Mouse (Mus musculus) right cerebral cortex, postnatal 10 days (tissue): Measurements from ENCODE around the gene Dhdh.
A peak's percentile ranks its signal among the peaks of the same experiment; 100 is the strongest.

ENCODE experiments used
- DNase-seq, 2 experiments: peaks; one replicate each; pipeline ENCODE4 v3.0.0; 2021; ENCODE audit warnings: low spot score in 2 of 2

Gene Dhdh

DNA sequence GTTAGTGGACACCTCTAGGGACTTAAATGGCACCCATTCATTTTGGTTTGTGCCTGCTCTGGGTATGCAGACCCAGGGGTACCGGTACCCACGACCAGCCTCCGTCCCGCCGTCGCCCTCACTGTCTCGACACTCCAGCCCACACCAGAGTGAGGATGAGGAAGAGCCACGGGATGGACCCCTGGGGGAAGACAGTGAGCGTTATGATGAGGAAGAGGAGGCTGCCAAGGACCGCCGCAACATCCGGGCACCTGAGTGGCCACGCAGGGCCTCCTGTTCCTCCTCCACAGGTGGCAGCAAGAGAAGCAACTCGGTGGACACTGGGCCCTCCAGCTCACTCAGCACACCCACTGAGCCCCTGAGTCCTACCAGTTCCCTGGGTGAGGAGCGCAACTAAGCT lies 33.6 kb downstream of the Dhdh start:
- no peak for DNase-seq

DNA sequence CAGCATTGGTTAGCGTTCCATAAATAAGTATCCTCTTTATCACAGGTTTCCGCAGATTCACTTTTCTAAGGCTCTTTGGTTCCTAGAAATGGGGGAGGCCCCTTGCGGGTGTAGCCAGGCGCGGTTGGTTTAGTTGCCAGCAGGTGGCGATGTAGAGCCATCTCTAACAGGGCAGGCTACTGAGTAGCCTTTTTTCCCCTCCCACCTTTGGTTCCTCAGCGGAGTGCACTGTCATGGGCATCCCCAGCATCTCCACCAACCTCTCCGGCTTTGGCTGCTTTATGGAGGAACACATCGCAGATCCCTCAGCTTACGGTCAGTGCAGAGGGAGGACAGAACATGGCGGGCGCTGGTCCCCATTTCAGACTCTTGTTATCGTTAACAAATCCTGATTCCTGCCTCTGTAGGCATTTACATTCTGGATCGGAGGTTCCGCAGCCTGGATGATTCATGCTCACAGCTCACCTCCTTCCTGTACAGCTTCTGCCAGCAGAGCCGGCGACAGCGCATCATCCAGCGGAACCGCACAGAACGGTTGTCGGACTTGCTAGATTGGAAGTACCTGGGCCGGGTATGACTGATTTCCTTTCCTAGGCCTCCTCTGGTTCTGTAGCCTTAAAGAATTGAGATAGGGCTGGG lies 37.1 kb downstream of the Dhdh start:
- peak; percentile 86 to 89 for DNase-seq

DNA sequence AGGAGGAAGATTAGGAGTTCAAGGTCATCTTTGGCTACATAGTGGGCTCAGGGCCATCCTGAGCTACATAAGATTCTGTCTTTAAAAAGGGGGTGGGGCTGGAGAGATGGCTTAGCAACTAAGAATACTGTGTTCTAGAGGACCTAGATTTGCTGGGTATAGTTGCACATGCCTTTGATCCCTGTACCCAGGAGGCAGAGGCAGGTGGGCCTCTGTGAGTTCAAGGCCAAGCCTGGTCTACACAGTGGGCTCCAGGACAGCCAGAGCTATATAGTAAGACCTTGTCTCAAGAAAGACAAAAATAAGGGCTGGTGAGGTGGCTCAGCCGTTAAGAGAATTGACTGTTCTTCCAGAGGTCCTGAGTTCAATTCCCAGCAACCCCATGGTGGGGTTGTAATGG lies 38.6 kb downstream of the Dhdh start:
- DNase-seq: no peak

DNA sequence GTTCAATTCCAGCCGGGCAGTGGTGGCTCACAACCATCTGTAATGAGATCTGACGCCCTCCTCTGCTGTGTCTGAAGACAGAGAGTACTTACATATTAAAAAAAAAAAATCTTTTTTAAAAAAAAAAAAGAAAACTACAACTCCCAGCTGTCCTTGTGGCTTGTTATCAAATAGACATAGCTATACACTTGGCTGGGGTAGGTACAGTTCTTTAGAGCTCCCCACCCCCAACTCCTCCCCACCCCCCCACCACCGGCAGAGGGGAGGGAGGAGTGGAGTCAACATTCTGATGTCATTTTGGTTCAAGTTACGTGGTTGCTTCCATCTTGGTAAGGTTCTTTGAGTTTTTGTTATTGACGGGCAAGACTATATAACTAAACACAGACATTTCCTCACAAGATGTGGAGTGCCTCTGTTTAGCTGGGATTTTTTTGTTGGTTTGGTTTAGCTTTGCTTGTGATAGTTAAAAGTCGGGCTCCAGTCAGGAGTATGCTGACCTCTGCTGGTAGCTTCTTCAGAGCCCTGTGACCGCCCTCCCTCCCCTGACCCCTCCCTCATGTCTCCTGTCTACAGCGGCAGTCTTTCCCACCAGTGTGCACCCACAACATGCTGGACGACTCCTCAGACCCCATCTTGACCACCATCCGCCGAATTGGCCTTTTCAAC lies 41.1 kb downstream of the Dhdh start:
- DNase-seq: no peak

DNA sequence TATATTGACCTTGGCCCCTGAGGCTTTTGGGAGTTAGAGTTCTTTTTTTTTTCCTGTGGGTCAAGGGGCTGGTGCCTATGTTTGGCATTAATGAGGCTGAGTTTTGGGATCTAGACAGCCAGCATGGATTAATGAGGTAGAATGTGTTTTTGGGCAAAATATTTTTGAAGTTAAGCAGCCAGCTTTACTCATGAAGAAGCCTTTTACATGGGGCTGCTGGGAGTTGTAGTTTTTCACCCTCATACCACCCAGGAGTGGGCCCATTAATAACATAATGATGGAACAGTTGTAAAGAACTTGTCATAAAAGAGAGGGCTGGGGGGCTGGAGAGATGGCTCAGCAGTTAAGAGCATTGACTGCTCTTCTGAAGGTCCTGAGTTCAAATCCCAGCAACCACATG lies 42.0 kb downstream of the Dhdh start:
- no peak for DNase-seq

DNA sequence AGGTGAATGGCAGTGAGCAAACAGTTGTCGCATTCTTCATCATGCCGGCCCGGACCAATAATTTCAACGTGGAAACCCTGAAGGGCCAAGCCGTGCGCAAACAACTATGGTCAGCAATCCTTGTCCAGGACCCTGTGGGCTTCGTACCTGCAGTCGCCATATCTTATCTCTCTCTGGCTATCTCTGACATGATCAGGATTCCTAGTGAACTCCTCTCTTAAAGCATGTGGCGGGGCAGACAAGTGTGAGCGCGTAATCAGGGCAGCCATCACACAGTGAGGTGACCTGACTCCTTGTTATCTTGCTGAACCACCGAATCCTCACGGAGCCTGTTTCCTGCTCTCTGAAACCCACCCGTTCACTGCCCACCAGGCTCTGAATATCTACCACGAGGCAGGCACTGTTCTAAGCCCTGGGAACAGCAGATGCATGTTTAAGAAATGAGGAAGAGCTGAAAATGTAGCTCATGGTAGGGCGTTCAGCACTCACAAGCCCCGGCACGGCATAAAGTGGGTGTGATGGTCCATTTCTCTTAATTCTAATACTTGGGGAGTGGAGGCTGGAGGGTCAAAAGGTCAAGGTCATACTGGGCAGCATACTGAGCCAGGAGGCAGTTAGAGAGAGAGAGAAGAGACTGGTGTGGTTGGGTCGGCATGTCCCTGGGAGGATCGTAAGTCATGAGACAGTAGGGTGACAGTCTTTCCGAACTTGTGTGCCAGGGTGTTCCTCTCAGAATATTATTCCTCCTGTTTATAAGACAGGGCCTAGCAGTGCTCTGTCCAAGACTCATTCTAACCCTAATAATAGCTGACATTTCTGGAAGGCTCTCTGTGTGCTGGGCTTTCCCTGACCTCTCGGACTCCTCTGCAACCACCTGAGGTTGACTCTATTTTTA lies 44.8 kb downstream of the Dhdh start:
- no peak for DNase-seq

DNA sequence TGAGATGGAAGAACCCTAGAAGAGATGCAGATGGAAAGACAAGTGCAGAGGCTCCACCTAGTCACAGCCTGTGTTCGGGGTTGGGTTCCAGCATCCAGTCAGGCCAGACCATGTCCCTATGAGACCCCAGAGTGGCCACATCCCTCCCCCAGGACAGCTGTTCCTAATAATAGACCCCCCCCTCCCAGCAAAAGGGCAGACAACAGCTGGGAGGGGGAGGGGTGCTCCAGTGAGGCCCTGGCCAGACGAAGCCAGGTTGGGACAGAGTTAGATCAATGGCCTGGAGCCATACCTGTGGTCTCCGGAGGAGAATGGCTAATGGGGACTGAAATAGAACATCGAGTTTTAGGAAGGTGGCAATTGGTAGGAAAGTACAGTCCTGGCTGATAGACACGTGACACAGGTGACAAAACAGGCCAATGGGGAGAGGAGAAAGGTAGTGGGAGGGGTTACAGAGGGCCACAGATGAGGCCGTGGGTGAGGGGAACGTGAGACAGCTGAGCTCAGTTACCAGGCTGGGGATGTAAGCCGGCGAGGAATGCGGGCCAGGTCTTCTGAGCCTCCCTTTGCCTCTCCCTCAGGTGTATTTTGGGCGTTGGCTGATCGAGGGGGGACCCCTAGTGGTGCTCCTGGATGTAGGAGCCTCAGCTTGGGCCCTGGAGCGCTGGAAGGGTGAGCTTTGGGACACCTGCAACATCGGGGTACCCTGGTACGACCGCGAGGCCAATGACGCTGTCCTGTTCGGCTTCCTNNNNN lies 50.9 kb downstream of the Dhdh start, which contains the start of gene Ruvbl2:
Gene Ruvbl2 (minus strand): TSS at position 576 of the 756 bp plus-strand sequence.
- DNase-seq: no peak

DNA sequence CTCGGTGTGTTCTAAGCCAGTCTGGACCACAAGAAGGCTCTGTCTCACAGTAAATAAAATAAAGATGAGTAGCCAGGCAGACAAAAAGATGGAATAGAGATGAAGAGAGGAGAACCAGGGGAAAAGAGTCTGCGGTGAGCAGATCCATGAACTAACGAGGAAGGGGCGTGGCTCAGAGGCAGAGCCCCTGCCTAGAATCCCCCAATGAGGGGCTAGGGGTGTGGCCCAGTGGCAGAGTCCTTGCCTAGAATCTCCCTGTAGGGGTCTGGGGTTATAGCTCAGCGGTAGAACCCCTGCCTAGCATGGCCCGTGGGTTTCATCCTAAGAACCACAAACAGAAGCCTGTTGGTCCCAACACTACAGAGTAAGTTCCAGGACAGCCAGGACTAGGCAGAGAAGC lies 51.6 kb downstream of the Dhdh start:
- DNase-seq: no peak

DNA sequence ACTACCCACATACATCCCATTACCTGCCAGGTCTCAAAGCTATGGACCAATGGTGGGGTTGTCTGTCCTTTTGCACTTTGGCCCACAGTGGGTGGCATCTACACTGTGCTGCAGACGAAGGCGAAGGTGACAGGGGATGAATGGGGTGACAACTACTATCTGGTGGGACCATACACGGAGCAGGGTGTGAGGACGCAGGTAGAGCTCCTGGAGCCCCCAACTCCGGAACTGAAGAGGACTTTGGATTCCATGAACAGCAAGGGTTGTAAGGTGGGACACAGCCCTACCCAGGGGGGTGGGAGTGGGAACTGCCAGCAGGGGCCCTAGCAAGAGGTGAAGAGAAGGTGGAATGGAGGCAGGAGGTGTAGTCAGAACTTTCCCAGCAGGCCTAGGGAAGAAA lies 52.2 kb downstream of the Dhdh start:
- no peak for DNase-seq

DNA sequence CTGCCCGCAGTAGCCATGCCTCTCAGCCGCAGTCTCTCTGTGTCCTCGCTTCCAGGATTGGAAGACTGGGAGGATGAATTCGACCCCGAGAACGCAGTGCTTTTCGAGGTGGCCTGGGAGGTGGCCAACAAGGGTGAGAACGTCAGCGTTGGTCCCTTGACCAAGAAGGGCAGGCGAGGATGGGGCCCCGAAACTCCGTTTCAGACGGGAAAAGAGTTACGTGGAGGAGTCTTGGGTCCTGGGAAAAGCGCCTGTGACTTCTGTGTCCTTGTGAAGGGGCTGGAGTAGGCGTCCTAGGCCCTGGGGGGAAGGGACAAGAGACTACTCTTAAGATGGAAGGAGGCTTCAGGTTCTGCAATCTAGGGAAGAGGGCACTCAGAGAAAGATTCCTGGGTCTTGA lies 53.6 kb downstream of the Dhdh start:
- DNase-seq: no peak

DNA sequence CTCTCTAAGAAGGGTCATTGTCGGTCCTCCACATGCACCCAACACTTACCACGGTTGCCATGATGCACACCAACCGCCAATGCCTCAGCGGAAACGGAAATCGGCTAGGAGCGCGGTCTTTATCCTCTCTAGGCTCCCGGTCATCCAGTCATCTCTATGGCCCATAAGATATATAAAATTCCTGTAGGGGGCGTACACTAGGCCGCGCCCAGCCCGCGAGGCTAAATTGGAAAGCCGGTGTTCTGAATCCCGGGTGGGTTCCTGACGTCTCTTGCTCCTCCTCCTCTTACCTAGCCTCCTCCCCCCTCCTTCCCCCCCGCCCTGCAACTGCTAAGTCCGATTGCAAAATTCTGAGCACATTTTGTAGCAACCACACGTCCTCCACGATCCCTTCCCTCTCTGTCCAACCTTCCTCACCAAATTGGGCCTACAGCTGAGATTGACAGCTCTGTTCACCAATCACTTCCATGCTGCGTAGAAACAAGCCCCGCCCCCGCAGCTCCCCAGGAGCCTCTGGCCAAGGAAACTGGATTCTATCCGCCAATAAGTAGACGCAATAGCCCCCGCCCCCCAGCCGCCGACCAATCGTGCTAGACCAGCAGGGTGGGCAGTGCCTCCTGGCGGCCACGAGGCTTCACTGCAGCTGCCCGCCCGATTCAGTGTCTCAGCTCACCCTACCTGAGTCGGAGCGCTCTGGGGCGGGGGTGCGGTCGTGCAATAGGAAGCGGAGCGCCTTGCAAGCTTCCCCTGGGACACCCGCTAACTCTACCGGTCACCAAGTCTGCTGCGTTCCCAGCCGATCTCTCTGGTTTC lies 54.2 kb downstream of the Dhdh start, which contains the start of gene Gys1:
Gene Gys1 (plus strand): TSS at position 642 of the 813 bp plus-strand sequence.
- DNase-seq: peak; percentile 100

DNA sequence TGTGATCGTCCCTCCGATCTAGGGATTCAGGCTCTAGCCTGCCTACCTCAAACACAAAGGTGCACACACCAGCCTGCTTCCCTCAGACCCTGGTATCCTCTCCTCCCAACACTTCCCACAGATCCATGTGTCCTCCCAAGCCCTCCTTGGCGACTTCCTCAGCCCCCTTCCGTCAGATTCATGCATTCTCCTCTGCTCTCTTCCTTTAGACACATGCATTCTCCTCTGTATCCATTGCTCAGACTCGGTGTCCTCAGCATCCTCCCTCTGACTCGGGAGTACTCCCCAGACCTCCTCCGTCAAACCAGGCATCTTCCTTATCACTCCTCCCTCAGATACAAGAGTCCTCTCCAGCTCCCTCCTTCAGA lies 54.8 kb downstream of the Dhdh start:
- no peak for DNase-seq

DNA sequence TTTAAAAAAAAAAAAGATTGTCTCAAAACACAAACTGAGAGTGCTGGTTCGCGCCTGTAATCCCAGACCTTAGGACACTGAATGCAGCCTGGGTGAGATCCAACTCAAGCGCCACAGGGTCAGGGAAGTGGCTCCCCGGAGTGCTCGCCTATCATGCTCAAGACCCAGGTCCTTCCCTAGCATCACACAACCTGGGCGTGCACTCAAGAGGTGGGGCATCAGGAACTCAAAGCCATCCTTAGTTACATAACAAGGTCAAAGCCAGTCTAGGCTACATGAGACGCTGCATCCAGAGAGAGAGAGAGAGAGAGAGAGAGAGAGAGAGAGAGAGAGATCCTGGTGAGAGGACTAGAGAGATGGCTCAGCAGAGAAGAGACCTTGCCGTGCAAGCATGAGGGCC lies 62.0 kb downstream of the Dhdh start:
- no peak for DNase-seq

DNA sequence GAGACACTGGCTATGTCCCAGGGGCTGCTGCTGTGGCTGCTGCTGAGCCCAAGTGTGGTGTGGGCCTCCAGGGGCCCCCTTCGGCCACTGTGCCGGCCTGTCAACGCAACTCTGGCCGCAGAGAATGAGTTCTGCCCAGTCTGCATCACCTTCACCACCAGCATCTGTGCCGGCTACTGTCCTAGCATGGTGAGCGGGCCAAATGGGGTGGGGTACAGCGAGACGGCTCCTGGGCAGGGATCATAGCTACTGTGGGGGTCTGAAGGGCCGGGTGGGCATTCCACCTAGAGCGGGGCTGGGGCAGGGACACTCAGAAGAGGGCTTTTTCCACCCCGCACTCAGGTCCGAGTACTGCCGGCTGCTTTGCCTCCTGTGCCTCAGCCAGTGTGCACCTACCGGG lies 67.4 kb downstream of the Dhdh start:
- no peak for DNase-seq
